Mouse (Mus musculus) cerebellum, postnatal 10 days (tissue): ENCODE results near the gene Zfp523.
A peak's percentile ranks its signal among the peaks of the same experiment; 100 is the strongest.

Source experiments
- DNase-seq, 2 experiments: peaks; one replicate each; pipeline ENCODE4 v3.0.0; 2021; ENCODE audit warnings: mixed read lengths in 2 of 2

The Zfp523 gene

DNA sequence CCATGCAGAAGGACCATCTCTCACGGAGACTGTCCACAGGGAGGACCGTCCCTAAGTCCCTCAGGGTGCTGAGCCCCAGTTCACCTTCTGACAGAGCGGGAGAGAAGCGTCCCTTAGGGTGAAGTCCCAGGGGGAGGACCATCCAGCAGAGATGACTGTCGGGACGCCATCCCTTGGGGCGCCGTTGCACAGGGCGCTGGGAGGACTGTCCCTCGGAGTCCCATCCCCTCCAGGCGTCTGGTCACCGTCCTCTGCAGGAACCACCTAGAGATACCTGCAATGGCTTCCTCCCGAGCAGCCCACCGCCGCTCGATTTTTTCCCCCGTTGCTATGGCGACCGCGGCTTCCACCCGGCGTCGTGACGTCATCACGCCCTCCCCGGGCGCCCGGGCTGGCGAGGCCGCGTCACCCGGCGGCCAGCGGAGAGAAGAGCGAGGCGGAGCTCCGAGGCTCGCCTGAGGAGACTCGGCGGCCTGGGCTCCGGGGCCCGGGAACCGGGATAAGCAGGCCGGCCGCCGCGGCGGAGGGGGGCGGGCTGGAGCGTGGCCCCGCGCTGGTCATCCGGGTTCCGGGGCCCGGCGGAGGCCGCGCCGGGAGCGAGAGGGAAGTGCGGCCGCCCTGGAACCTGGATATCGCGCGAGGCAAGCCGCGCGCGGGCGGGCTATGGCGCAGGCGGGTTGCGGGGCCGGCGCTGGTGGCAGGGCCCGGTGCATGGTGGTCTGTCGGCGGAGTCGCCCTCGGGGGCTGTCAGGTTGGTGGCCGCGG, at the start of gene Zfp523:
Gene Zfp523 (plus strand): TSS at position 355 of the 765 bp plus-strand sequence.
- peak; percentile 98 for DNase-seq

DNA sequence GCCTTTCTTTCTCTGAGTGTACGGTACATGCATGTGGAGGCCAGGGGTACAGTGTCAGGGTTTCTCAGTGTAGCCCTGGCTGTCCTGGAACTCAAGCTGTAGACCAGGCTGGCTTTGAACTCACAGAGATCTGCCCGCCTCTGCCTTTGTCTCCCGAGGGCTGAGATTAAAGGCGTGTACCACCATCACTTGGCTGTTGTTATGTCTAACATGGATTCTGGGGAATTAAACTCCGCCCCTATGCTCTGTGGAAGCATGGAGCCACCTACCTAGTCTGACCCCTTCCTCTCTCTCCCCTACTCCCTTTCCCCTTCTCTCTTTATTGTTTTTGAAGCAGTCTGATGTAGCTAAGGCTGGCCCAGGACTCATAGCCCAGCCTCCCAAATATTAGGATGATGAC, 47.1 kb upstream of the Zfp523 start:
- no peak for DNase-seq

DNA sequence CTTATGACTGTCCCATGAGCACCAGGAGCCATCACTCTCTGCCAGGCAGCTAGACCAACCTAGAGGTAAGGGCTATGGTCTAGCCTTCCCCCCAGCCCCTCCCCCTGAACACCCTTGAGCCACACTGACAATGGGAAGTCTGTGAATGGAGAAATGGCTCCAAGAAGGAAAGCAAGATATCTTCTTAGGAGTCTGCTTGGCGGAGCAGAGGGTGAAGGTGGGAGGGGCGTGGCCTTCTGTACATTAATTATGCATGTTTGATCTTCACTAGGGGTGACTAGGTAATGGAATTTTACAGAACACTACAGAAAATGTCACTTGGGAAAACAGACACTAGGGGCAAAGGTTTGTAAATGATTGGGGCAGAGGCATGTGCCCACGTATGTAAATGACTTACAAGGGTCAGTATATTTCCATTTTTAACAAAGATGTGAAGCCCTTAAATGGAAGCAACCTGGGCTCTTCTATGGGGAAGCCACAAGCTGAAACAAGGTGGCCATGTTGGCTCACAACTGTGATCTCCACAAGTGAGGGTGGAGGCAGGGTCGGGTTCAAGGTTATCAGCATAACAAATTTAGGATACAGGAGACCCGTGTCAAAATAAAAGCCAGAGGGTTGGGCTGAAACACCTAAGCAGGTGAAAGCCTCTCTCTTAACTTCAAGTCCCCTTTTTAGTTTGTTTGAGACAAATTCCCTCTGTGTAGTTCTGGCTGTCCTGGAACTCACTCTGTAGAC, 46.4 kb upstream of the Zfp523 start:
- no peak for DNase-seq

DNA sequence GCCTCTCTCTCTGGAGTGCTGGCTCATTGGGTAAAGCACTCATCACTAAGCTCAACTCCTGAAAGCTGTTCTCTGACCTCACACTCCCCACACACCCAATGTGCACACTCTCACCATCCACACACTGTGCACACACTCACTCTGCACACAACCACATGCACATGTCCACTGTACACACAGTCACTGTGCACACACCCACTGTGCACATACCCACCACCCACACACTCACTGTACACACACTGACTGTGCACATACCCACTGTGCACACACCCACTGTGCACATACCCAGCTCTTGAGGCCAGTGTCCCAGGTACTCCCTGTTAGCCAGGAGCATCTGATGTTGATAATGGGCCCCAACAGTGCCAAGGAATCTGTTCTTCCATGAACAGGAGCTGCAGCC, 45.8 kb upstream of the Zfp523 start:
- no peak for DNase-seq

DNA sequence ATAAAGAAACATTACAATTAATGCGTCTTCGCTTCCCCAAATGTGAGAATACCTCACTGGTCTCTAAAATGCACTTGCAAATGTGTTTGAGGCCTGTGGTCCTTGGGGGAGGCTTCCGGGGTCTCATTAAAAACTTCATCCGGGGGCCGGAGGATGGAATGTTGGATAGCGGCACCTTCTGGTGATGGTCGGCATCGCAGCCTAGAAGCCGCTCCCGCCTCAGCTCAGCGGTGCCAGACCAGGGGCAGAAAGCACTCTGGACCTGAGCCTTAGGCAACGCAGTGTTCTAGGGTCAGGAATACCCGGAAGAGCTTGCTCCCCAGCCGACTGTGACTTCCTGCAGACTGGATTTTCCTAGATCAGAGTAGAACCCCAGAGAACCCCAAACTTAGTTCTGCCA, 43.7 kb upstream of the Zfp523 start:
- peak; percentile 86 to 88 for DNase-seq

DNA sequence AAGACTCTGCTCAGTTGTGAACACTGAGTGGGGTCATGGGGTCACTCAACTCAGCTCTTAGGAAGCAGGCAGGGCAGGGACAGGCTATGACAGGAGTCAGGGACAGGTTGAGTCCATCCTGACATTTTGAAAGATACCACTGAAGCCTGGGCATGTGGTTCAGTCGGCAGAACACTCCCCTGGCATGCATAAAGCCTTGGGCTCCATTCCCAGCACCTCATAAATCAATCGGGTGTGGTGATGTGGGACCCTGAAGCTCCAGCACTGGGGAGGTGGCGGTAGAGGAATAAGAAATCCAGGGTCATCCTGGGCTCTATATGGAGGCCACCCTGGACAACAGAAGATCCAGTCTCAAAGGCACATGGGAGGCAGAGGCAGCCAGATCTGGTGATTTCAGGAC, 41.4 kb upstream of the Zfp523 start:
- DNase-seq, result no peak

DNA sequence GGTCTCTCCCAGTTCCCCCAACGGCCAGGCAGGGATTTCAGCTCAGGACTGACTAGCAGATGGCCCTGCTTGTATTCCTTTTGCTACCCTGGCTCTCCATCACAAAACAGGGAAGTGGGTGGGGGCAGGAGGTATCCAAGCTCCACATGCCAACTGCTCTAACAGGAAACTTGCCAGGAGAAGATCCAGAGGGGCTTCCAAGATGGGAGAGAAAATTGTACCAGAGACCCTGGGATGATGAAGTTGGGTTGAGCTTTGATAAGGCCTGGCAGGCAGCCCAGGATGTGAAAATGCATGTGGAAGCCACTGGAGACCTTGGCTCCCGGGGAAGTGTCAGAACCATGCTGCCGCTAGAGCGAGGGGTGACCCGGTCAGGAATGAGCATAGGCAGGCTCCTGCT, 40.7 kb upstream of the Zfp523 start:
- peak; percentile 73 to 76 for DNase-seq

DNA sequence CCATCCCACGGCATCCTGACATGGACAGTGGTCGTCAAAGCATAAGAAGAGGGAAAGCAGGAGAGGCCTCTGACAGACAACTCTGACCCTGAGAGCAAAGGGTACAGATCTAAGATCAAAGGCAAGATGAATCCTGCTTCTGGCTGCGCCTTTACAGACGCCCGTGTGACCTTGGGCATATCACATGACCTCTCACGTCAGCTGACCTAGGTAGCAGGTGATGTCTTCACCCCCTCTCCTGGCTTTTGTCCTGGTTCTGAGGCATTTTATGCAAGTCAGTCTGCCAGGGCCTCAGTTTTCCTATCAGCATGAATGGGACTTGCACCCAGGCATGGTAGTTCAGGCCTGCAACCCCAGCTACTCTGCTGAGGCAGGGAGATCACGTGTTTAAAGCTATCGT, 38.9 kb upstream of the Zfp523 start:
- DNase-seq, result no peak

DNA sequence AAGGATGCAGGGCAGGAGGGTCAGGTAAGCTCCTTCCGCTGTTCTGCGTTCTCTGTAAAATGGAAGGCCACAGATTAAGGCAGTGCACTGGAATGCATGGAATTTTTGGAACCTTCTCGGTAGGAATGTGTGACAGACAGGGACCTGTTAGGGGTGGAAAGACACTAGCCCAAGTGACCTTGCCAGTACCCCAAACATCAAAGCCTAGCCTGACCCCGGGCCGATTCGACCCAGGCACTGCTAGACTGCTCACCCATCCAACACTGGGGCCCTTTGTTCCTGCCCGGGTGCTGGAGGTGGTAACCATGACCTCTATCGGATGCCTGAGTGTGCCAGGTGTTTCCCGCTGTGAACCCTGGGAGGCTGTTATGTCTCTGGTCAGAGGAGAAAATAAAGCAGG, 38.2 kb upstream of the Zfp523 start:
- no peak for DNase-seq

DNA sequence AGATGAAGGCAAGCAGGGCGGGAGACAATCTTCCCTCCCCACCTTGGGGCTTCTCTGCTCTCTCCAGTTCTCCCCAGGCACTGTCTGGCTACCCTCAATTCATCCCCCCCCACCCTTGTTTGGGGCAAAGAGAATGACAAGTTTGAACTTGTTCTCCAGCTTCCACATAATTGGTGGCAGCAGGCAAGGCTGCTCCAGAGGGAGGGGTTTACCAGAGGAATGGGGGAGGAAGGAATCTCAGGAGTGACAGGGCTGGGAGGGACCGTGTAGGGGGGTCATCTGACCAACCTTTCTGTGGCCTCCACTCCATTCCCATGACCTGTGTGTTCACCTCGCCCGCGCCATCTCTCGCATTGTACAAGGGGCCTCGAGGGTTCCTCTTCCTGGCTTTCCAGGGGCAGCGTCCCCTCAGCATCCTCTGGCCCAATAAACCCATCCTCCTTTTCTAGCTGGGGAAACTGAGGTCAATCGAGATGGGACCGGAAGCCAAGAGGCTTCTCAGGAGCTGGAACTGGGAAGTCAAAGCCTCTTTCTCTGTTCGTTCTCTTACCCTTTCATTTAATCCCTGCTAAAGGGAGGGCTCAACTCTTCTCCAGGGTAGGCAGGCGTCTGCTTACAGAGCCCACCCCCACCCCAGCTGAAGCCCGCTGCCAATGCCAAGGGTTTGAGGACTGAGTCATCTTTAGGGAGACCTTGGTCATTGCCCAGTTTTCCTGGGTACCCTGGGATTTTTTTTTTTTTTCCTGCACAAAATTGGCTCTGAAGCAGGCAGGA, 36.3 kb upstream of the Zfp523 start:
- no peak for DNase-seq

DNA sequence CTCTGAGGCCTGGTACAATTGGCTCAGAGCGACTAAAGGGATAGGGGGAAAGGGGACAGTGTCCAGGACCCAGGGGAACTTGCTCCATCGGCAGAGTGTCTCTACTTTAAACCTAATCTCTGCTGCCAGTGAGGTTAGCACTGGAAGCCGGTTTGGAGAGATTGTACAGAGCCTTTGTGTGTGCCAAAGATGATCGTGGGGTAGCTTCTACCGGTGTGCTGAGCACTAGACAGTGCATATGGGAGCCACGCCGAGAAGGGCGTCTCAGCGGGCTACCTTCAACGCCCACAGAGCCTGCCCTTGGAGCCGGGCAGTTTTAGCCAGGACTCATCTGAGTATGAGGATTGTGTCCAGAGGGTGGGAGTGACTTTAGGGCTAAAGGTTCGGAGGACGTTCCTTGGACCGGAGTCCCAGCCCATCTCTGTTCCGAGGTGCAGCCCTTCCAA, 35.7 kb upstream of the Zfp523 start:
- DNase-seq, result no peak

DNA sequence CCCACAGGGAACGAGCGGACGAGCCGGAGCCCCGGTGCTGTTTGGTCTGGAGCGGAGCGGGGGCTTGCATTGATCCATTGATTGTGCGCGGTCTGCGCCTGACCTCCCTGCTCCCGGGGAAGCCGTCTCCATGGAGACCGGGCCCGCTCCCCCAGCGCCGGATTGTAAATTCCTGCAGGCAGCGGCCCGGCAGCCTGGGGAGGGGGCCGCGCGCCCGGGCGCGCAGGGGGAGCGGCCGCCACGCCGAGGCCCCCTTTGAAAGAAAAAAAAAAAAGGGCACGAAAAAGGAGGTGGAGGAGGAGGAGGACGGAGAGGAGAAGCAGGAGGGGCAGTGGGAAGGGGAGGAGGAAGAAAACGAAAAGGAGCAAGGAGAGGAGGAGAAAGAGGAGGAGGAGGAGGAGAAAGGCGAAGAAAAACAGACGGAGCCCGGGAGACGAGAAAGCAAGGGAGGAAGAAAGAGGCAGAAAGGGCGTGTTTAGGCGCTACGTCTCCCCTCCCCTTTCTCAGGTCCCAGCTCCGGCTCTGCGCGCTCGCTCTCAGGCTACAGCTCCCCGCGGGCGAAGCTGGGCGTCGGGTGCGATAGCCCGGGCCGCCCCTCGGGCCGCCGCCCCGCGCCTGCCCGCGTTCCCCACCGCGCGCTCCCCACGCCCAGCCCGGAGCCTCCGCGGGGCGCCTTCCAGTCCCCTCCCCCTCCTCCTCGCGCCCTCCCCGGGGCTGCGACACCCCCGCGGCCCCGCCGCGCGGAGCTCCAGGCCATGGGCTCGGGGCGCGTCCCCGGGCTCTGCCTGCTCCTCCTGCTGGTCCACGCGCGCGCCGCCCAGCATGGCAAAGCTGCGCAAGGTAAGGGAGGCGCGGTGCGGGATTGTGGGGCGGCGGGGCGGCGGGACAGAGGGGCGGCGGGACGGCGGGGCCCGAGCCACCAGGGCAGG, 34.9 kb upstream of the Zfp523 start, which contains the start of gene Scube3:
Gene Scube3 (plus strand): TSS at position 371 of the 929 bp plus-strand sequence.
- DNase-seq, result peak in 1 of 2 experiments; percentile 55

DNA sequence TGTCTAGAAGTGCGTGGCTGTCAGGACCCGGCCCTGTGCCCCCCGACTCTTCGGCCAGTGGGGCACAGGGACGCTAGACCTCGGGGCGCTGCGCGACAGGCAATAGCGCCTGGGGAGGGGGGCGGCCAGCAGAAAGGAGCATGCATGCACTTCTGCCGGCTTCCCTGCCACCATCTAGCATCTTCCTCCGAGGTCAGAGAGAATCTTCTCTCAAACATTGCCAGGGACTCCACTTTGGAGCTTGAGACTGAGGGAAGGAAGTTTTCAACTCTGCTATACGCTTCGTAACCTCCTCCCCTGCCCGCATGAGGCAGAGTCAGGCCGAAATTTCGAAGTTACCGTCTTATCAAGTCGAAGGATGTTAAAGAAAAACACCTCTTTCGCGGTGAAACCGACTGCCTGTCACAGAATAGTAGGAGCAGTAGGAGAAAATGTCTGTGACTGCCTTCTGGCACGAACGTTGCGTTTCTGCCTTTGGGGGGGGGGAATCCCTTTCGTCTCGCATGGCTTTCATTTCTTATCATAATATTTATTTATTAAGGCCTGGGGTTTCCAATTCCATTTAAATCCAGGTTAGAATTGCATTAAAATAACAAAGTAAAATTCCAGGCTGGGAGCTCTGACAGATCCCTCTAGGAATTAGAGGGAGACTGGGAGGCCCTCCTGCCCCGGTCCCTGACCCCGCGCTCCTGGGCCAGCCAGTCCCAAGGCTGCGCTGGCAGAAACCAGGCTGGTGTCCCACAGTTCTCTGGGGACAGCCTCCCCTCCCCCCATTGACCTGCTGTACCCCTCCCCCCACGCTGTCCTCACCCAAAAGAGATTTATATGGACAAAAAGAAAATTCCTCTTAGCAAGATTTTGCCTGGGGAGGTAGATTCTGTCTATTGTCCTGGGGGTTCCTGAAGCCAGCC, 34.0 kb upstream of the Zfp523 start:
- no peak for DNase-seq

DNA sequence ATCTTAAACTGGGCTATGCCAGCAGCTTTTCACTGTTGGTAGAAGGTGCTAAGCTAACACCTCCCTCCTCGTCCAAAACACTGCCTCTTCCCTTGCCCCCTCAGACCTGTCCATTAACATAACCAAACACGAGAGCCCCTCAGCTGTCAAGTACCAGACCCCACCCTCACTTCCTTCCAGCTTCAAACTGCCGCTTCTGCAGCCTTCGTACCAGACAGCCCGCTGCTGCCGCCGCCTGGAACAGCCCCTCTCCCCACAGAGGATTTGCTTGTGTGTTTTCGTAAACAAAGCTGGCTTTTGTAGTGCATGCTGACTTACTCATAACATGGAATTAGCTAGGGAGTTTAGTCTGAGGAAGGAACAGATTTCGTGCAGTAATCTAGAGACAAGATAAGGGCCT, 33.2 kb upstream of the Zfp523 start:
- DNase-seq, result no peak

DNA sequence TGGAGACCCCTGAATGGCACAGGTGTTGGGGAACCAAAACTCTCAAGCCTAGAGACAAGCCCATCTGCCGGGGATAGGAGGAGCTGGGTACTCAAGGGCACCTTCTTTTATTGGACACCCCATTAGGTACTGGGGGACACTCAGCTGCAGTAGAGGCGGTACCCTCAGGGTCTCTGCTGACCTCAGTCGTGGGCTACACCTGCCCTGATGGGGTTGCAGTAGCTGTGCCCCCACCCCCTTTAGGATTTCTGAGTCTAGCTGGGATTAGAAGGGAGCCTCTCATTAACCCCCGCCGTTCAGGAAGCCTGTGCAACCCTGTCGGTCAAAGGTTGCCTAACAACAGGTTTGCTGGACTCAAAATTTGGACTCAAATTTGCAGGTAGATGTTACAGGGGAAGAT, 32.7 kb upstream of the Zfp523 start:
- no peak for DNase-seq

DNA sequence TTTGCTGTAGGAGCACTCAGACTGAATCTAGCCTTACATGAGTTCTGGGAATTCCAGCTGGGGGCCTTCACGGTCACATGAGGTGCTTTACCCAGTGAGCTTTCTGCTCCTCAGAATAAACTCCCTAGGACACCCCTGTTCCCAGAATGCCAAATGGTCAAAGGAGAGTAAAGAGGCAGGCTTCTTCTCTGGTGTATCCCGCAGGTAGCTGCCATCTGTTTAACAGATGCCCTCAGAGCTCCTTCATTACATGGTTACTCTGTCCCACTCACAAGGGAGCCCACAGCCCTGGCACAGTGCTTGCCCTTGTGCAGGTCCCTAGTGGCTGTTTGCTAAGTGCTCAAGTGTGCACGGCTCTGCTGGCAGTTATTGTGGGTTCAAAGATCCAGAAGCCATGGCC, 28.6 kb upstream of the Zfp523 start:
- no peak for DNase-seq

DNA sequence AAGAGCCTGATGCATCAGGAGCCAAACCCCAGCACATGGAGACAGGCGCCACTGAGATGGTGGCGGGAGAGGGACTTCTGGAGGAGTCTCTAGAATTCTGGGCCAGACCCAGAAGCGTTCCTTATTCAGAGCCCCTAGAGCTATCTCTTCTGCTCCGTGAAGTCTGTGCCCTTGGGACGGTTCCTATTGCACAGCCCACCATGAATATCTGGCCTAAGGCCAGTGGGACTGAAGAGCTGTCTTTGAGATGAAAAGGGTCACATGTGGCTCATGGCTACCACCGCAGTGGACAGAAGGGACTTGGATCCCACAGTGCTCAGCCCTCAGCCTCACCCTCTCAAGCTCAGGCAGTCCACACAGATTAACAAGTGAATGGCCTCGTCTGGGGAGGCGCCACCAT, 27.2 kb upstream of the Zfp523 start:
- no peak for DNase-seq

DNA sequence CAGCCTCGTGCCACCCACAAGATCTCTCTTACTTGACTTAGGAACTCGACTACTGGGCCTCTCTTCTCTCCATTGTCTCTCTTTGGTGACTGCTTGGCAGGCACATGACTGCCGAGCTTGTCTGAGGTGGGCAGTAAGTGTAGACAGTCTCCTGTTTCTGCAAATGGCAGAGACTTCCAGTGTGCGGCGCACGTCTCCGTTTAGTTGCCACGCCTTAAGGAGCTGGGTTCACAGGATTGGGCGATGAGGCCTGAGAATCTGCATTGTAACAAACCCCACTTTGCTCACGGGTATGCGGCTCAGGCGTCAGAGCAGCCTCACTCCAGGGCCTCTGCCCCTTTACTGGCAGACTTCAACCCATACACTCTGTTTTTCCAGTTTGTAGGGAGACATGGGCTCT, 26.5 kb upstream of the Zfp523 start:
- DNase-seq, result no peak

DNA sequence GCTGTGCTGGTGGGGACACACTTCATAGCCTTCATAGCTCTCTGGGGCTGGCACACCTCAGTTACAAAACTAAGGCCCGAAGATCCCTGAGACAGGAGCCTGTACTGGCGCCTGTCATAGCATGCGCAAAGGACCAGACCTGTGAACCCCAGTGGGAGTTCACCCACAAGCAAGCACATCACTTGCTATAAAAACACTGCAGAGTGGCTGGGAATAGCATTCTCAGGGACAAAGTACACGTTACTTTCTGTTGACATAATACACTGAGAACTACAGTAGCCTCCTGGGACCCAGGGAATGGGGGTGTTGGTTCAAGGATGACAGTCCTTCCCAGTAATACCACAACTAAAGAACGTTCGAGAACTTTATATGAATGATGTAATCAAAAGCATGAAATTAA, 23.8 kb upstream of the Zfp523 start:
- DNase-seq, result no peak

DNA sequence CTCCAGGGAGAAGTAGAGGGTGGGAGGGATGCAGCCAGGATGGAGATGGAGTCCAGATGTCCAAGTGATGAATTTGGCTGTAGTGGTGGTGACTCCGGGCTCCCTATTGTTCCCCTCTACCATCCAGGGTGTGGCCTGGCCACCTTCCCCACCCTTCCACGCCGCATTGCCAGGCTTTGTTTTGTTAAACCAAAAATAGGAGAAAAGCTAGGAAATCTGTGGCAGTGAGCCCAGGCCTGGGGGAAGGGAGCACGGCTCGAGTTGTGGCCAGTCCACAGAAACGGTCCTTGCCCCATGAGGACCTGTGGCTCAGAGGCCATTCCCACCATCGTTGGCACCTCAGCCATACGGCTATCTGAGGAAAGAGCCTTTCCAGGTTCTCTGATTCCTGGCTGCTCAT, 22.0 kb upstream of the Zfp523 start:
- DNase-seq, result no peak

DNA sequence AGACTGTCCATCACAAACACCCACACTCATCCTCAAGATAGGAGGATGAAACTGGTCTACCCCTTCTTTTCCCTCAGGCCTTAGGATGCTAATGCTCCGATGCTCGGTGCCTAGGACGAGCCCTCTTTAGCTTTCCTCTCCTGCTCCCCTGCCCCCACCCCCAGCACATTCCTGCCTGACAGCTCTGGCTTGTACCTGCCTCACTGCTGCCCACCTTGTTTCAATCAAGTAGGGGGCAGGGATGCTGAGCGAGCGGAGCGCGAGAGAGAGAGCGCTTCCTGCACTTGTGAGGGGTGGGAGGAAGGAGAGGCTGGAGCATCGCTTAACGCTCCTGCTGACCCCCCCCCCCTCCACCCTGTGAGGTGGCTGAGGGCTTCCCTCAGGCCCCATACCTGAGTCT, 16.6 kb upstream of the Zfp523 start:
- no peak for DNase-seq
